Mouse (Mus musculus) lung, postnatal 36 days (tissue): ENCODE measurements around the gene Plekhg5.
A peak's percentile ranks its signal among the peaks of the same experiment; 100 is the strongest.

Experiments
- DNase-seq: peaks from one replicate; pipeline ENCODE4 v3.0.0; 2022; ENCODE audit warnings: mixed read lengths

Plekhg5 gene

GRCm38 (mm10) chr4:152097911-152098799 is 25.9 kb downstream of the Plekhg5 start:
- DNase-seq: peak; percentile 70

- DNase-seq: no peak
These were observed 28.2 kb downstream of the Plekhg5 start for GRCm38 (mm10) chr4:152100541-152100940.

GRCm38 (mm10) chr4:152101081-152101653 is 28.9 kb downstream of the Plekhg5 start:
- peak; percentile 44 for DNase-seq

GRCm38 (mm10) chr4:152101921-152102320 is 29.6 kb downstream of the Plekhg5 start:
- no peak for DNase-seq

GRCm38 (mm10) chr4:152103025-152103424 is 30.7 kb downstream of the Plekhg5 start:
- DNase-seq: peak; percentile 89

- DNase-seq: no peak
These were observed 34.4 kb downstream of the Plekhg5 start for GRCm38 (mm10) chr4:152106746-152107145.

GRCm38 (mm10) chr4:152107493-152107892 is 35.2 kb downstream of the Plekhg5 start:
- DNase-seq: peak; percentile 90

GRCm38 (mm10) chr4:152107971-152108509 is 35.7 kb downstream of the Plekhg5 start:
- peak; percentile 87 for DNase-seq

GRCm38 (mm10) chr4:152108673-152109072 is 36.4 kb downstream of the Plekhg5 start:
- no peak for DNase-seq

- DNase-seq: no peak
These were observed 37.2 kb downstream of the Plekhg5 start for GRCm38 (mm10) chr4:152109509-152109908.

GRCm38 (mm10) chr4:152110689-152111088 is 38.4 kb downstream of the Plekhg5 start:
- DNase-seq: no peak

GRCm38 (mm10) chr4:152112329-152112728 is 40.0 kb downstream of the Plekhg5 start:
- no peak for DNase-seq

GRCm38 (mm10) chr4:152114080-152114479 is 41.8 kb downstream of the Plekhg5 start:
- no peak for DNase-seq

GRCm38 (mm10) chr4:152115921-152116612 is 43.8 kb downstream of the Plekhg5 start, which contains the start of gene Tnfrsf25:
Tnfrsf25 (plus strand) TSS chr4:152115934.
- DNase-seq: no peak

- DNase-seq: no peak
These were observed 45.2 kb downstream of the Plekhg5 start for GRCm38 (mm10) chr4:152117538-152117937.

- peak; percentile 52 for DNase-seq
These were observed 47.3 kb downstream of the Plekhg5 start for GRCm38 (mm10) chr4:152119396-152120292.

- DNase-seq: no peak
These were observed 48.2 kb downstream of the Plekhg5 start for GRCm38 (mm10) chr4:152120311-152121182.

GRCm38 (mm10) chr4:152121183-152121505 is 48.8 kb downstream of the Plekhg5 start:
- no peak for DNase-seq

GRCm38 (mm10) chr4:152124361-152124961 is 52.2 kb downstream of the Plekhg5 start:
- DNase-seq: no peak

GRCm38 (mm10) chr4:152125161-152126025 is 53.1 kb downstream of the Plekhg5 start:
- DNase-seq: peak; percentile 51
